Mouse (Mus musculus): ENCODE results near the gene Rnf25. TPM values are rescaled to one million over a fixed set of nuclear protein-coding genes. Genes with fewer than 3 reads are reported as not detected.

The Rnf25 gene
- total RNA-seq (2021): 10 to 100 TPM; 18.1 to 23.1 TPM
- long read RNA-seq, experiment 1, partial matches to known transcripts: 0 of 1 reads
- long read RNA-seq, experiment 1, other reads (novel, unspliced or antisense): 0 of 1 reads
- long read RNA-seq, experiment 2, partial matches to known transcripts: 0 of 3 reads
- long read RNA-seq, experiment 2, other reads (novel, unspliced or antisense): 0 of 3 reads

DNA sequence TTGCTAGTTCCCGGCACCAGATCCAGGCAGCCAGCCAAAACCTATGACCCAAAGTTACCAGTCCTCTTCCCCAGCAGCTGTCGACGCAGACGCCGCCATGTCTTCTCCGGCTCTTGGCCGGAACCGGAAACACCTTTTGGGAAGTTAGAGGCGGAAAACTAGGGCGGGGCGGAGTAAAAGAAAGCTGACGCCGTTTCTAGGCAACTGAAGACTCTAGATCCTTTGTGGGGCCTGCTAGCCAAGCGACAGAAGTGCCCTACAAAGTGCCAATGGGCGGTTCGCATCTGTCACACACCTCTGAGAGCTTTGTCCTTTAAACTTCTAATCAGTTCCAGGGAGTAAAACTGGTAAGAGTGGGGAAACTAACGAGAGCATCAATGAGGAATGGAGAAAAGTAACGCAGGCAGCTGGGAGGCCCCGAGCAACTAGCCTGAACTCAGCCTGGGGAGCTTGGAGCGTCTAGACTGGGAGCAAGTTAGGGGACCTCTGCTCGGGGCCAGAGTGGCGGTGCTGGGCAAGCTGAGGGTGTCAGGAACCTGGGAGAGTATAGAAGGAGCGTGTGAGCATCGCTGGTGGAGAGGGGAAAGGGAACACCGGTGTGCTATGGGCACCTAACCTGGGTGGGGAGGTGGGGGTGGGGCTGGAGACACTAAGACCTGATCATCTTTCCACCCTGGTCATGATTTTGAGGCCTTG lies at the start of gene Rnf25, which contains the start of gene Stk36:
Gene Rnf25, minus strand, starts transcription at position 131 of the 696 bp plus-strand sequence.
Gene Stk36, plus strand, starts transcription at position 179 of the 696 bp plus-strand sequence.
- DNase-seq: peak; percentile 78

DNA sequence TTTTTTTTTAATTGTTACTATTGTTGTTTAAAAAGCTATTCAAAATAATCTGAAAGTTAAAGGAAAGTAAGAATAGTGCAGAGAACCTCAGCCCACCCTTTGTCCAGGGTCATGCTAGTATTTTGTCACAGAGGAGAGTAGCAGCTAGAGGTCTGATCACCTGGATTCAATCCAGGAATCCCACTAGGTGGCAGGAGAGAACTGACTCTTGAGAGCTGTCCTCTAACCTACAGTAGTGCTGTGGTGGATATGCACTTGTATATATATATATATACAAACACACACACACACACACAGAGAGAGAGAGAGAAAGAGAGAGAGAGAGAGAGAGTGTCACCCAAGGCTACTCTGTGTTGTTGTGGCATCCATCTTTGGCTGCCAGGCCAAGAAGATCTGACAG lies 42.7 kb upstream of the Rnf25 start:
- DNase-seq: no peak

DNA sequence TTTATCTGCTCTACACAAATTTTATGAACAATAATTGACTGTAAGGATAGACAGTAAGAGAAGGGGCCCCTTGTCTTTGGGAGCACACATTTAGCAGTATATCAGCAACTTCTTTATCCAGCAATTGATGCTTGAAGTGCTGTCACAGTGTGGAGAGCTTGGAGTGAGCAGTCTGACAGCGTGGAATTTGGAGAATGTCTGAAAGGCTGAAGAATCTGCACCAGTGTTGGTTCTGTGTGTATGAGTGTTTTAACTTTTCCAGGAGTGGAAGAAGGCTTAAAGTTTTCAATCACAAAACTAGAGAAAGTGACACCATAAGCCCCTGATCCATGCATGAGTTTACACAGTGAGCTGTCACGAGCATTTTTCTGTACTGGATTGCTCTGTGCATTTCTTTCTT lies 42.3 kb upstream of the Rnf25 start:
- no peak for DNase-seq

DNA sequence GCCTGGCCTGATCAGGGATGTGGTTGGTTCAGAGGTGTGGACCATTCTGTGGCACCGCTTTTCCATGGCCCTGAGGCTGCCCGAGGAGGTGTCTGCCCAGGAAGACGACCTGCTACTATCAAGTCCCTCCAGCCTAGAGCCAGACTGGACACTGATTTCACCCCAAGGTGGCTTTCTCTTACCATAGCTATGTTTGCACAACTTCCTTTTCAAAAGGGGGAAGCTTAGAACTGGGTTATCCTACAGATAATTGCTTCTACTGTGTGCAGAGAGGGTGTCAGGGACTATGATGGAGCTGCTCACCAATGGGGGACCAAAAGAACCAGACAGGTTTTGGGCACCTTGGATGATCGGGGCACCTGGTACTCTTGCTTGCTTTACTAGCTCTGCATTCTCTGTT lies 31.5 kb upstream of the Rnf25 start:
- no peak for DNase-seq

DNA sequence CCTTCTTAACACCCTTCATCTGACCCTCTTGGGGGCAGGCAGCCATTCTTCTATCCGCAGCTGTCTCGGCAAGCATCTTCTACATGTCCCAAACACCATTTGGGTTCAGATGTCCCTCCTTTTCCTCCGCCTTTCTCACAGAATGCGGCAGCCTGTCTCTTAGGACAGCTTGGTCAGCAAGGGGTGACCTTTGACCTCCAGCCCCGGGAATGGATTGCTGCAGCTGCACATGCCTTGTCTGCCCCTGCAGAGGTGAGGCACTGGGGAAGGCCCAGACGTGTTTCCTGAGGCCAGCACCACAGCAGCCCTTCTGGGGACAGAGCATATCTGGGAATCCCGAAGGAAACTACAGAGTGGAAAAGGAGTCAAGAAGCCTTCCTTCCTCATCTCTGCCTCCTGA lies 26.8 kb upstream of the Rnf25 start:
- no peak for DNase-seq

DNA sequence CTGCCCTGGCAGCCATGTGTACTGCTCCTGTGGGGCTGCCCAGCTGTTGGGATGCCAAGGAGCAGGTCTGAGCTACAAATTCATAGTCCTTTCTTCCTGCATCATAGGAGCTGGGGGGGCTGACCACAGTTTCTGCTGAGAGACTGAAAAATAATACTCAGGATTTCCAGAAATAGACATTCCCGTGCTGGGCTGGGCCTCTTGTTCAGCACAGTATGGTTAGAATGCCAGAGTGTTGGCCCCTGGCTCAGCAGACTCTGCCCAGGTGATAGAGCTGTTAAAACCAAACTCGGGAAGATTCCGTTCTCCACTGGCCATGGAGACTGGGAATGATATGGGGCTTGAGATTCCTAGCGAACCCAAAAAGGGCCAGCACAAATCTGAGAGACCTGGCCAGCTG lies 24.9 kb upstream of the Rnf25 start:
- DNase-seq: no peak

DNA sequence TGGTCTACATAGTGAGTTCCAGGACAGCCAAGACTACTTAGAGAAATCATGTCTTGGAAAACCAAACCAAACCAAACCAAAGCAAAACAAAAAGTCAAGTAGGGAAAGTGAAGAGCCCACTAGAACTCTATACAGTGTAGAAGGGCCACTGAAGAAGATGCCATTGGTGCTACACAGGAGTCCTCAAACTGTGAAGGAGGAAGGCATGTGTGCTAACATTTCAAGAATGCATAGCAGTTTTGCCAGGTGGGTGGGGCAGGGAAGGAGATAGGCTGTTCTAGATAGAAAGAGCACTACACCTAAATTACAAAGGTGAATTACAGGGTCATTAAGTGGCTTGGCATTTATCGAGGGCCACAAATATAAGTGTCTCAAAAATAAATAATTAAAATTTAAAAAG lies 23.0 kb upstream of the Rnf25 start:
- DNase-seq: no peak

DNA sequence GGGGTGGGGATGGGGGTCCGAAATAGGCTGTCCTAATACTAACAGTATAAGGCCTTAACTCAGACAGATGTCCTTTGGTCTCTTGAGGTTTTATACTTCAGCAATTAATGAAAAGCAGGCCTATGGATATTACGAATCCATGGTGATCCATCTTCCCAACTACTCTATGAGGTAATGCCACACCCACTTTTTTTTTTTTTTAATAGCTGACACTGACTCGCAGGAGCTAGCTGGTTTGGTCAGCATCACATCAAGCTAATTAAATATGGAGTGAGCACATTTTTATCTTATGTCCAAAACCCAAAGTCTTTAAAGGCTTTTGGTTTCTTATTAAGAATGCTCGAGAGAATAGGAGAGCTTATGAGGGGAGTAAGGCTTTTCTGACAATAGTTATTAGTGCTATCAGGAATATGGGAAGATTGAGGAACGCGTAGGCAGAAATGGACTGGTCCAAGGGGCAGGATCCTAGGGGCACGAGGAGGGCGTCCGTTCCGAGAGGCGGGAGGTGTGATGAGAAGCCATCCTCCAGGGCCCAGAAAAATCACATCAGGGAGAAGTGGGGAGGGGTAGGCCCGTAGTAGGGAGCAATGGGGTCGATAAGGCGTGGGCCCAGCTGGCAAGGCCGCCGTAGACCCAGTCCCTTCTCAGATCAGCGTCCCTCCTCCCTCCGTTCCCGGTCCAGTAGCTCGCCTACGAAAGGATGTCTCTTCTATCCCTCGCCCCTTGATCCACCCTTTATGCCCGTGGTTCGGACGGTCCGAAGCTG lies 513 bp downstream of the Rnf25 start:
- no peak for DNase-seq

DNA sequence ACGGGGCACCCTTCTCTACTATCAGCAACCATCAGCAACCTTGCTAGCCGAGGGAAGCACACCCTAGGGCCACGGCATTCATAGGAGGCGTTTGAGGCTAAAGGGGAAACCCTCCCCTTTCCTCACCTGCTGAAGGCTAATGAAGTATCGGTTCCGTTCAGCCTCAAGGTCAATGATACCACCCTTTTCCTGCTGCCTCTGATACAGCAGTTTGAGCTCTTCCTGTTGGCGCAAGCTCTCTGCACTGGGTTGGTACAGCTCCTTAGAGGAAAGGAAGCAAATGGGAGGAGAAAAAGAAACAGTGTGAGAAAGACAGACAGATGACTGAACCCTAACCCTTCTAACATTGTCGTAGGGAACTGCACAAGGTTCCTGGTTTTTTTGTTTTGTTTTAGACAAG lies 6.8 kb downstream of the Rnf25 start:
- no peak for DNase-seq

DNA sequence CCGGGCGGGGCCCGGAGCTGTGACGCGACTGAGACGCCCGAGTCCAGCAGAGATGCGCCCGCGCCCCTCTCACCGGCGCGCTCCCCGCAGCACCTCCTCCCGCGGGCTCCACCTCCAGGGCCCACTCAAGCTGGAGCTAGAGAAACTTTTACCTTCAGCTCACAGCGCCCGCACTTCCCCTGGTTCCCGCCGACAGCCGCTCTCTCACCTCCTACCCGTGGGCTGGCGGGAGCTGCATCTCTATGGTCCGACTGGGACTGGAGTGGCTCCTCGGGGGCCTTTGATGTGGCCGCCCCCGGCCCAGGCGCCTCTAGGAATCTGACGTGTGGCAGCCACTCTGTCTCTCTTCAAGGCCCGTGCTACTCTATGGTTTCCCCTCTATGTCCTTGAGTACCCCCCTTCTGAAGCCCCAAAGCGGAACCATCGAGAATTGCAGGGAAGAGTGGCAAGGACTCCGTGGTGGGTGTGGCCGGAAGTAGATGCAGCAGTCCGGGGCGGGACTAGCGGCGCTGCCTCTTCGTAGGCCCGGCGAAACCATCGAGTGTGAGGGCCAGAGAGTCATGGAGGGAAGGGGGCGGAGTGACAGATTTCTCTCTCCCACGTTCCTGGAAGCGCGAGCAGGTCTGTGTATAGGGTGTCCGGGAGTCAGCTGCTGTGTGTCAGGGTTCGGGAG lies 13.3 kb downstream of the Rnf25 start, which contains the start of the genes Zfp142 and Bcs1l:
Gene Zfp142, minus strand, starts transcription at position 474 of the 673 bp plus-strand sequence.
Gene Bcs1l, plus strand, starts transcription at position 517 of the 673 bp plus-strand sequence.
- peak; percentile 95 for DNase-seq

DNA sequence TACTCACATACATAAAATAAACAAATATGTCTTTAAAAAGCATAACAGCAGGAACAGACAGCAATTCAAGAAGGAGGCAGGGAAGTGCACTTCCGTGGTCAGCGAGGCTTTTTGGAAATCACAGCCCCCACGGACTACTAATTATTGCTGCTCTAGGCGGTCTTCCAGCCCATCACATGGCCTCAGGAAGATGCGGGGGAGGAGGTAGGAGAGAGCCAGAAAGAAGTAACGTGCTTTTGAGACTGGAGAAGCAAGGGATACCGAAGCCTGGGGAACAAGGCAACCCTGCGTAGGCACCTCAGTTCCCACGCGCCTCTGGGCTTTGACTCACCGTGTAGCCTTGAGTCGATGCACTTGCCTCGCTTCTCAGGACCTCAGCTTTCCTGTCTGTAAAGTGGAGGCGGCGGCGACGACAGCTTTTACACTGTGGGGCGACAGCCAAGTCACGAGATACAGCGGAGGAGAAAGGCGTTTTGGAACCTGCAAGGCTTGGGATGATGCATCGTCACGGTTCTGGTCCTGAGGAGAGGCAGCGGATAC lies 13.9 kb downstream of the Rnf25 start:
- DNase-seq: no peak

DNA sequence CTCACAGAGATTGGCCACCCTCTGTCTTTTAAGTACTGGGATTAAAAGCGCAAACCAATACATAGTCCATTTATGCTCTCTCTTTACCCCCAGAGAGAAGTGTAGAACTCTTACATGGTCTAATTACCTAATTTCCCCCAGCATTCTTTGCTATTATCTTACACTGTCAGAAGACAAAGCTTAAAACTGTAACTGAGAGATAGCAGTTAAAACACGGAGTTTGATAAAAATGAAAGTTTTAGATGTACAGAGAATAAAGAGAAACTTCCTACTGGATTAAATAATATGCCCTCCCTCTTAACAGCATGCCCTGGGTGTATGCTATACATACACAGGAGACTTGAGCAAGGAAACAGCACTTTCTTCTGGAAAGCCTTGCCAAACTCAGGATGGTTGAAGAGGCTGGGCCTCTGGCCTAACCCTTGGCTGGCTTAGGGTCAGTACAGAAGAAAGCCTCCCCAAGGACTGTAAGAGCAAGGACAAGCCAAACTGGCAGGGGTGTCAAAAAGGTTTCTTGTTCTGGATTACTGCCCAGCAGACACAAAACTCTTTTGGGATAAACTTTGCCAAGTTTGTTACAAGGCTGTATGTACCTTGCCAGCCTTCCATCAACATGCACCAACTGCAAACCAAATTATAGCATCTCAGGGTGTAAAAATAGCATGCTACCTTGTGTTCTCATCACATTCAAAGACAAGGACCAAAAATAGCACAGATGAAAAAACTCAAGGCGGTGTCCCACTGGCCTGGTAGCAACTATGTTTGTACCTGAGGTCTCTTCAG lies 16.4 kb downstream of the Rnf25 start:
- no peak for DNase-seq

DNA sequence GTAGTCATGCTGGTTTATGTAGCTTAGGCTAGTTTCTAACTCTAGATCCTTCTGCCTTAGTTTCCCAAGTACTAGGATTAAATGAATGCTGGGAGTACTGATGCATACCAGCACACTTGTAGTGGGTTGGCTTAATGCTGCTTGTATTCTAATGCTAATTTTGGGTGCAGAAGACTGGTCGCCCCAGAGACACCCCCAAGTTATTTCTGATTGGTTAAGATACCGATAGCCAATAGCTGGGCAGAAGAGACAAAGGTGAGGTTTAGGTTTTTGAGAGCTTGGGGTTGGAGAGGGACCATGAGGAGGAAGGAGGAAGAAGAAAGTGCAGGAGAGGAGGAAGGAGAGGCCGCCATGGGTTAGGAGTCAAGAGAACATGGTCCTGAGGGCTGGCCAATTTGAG lies 18.6 kb downstream of the Rnf25 start:
- no peak for DNase-seq

DNA sequence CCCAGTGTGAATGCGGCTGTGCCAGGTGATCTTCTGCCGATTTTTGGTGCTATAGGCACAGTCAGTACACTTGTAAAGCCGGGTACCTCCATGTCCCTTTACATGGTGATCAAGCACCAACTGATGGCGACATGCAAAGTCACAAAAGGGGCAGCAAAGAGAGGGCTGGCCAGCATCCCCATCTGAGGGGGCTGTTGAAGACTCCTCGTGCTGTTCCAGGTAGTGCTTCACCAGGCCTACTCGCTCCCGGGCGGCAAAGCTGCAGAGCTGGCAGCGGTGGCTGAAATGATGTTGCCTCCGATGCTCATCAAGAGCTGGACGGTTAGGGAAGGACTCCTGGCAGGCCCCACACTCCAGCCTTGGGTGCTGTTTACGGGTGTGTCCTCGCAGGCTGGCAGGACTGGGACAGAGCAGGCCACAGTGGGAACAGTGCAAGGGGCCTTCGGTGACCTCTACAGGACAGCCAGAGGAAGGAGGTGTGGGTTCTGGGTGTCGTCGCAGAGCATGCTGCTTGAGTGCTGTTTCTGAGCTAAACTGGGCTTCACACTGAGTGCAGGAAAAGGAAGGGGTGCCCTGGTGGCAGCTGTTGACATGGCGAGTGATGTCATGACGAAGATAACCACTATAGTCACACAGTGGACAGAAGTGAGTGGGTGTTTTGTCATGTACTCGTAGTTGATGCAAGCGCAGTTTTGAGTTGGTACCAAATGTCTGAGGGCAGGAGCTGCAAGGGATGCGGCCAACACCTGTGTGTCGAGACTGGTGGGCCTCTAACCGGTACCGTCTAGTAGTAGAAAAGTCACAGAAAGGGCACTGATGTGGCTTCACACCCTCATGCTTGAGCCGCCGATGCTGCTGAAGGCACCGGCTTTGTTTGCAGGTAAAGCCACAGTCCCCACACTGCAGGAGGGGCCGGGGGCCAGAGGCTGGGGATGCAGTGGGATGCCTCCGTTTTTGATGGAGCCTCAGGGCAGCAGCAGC lies 31.2 kb downstream of the Rnf25 start:
- no peak for DNase-seq

DNA sequence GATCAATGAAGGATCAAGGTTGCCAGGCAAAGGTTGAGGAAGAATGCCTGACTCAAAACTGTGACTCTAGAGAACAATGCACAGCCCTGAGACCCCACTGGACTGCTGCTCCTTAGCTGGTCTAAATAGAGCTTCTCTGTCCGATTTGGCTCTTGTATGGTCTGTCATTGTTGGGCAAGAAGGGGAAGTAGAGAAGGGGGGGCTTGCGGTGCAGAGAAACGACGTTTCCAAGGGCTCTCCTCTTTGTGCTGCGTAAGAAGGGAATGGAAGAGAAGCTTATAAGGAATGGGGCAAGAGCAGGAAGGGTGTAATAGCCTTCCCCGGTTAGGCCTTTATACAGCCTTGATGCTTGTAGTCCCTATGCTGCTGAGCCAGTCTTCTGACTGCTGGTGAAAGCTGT lies 35.4 kb downstream of the Rnf25 start:
- no peak for DNase-seq

DNA sequence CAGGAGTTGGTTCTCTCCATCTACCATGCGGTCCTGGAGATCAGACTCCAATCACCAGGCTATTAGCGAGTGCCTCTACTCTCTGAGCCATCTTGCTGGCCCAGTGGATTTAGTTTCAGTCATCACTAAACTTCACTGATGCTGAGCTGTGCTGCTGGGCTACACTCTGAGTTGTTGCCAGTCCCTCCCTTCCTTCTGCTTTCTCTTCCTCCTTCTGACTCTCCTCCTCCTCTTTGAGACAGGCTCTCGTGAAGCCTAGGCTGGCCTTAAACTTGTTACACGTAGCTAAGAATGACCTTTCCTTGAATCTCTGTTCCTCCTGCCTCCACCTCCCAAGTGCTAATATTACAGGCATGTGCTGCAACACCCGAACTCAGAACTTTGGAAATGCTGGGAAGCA lies 42.1 kb downstream of the Rnf25 start:
- DNase-seq: no peak

DNA sequence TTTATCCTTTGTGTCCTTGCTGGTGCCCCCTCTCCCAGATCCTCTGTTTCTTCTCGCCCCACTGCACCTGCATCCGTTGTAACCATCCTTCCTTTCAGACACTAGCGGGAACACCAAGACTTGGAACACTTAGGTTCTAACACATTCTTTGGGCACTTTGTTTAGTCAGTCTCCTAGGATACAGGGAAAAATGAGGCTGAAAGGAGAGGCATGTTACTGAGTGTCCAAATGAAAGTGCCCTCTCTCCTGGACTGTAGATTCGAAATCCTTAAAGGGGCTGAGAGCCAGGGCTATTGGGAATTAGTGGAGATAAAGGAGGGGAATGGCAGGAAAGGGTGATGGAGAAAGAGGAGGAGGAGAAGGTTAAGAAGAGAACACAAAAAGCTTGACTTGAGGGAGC lies 57.0 kb downstream of the Rnf25 start, which contains the start of gene Usp37:
Gene Usp37, minus strand, starts transcription at position 101 of the 400 bp plus-strand sequence.
- no peak for DNase-seq
